Mouse (Mus musculus) left cerebral cortex, adult 8-10 months (tissue): ENCODE data around the gene Gen1. TPM values are rescaled to one million over a fixed set of nuclear protein-coding genes. Genes with fewer than 3 reads are reported as not detected.

Source experiments
- microRNA-seq, 2 experiments: library from miRNA; unstranded; fragments of <30 nt; microRNA quantifications; one replicate each; pipeline ENCODE4 v1.2.0; 2022
- total RNA-seq, 4 experiments: library from RNA; stranded (reverse); gene quantifications; 2 replicates each; pipeline ENCODE4 v1.2.4; 2022

The Gen1 gene
- total RNA-seq, 4 experiments from 2014 or later = 1.5 to 2.0 (median 1.8) TPM

Small RNA genes within 50 kb of the gene (microRNA-seq; reads per million reads assigned to microRNA genes)
- 0 reads per million in 2 experiments for gene Mir7675

Other genes starting within 250 kb of the Gen1 start
- gene Kcns3, start 114.7 kb downstream of the Gen1 start, total RNA-seq = 1 to 10 TPM; 7.5 to 9.1 (median 8.5) TPM
- not detected for gene Msgn1, start 56.8 kb downstream of the Gen1 start, total RNA-seq
- gene Smc6, start 85 bp upstream of the Gen1 start, total RNA-seq = 10 to 100 TPM; 28.5 to 37.1 (median 32.3) TPM
- 100 to 1,000 TPM; 592 to 668 (median 627) TPM for gene Vsnl1, start 170.8 kb upstream of the Gen1 start, total RNA-seq
- gene Rad51ap2, start 190.3 kb upstream of the Gen1 start, total RNA-seq = 1 to 10 TPM; 2.6 to 3.2 (median 2.8) TPM